Mouse (Mus musculus) lung, postnatal 10 days (tissue): ENCODE measurements around the gene Npdc1.

Experiments
- DNase-seq: peaks from one replicate; pipeline ENCODE4 v3.0.0; 2021

Gene Npdc1

DNA sequence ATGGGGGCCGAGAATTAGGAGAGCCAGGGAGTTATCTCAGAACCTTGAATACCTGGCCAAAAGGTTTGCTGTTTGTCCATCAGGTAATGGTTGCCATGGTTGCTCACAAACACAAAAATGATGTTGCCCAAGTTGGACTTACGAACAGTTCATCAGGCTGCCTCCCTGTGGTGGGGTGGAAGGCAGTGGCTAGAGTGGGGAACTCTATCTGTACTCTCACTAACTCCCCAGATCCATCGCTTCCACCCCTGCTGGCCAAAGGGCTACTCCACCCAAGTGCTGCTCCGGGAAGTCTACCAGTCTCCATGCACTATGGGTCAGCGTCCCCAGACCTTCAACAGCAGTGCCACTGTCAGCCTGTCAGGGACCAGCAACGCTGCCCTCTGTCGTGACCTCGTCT lies at the start of gene Npdc1:
TSS of gene Npdc1 (plus strand) at position 301 of the 400 bp plus-strand sequence.
- DNase-seq = no peak

DNA sequence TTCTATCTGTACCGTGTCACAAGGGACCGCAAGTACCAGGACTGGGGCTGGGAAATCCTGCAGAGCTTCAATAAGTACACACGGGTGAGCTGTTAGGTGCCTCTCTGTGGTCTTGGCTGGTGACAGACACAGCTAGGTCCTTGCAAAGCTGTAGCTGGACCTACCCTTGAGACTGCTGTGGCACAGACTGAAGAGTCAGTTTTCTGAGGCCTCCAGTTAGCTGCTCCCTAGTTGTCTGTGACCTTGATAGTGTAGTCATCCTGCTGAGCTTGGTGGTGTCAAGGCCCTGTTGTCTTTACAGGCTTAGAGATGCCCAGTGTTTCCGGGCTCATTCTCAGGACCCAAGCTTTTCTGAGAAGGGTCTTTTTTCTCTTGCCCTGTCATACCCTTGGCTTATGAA lies 49.7 kb upstream of the Npdc1 start:
- no peak for DNase-seq

DNA sequence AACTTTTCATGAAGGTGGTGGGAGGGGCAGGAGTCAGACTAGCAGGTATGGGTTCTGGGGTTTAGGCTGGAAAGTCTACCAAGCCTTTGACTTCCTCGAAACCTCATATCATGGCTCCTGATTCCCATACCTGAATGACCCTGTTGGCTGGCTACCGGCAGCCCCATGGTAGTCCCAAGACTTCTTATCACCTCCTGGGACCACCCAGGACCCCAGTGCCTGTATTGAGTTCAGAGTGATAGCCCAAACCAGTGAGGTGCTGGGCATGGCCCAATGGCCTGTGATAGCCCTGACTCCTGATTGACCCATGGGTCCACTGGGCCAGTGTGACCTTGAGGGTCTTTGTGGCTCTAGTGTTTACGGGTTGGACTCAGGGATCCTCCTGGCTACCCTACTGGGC lies 48.5 kb upstream of the Npdc1 start:
- no peak for DNase-seq

DNA sequence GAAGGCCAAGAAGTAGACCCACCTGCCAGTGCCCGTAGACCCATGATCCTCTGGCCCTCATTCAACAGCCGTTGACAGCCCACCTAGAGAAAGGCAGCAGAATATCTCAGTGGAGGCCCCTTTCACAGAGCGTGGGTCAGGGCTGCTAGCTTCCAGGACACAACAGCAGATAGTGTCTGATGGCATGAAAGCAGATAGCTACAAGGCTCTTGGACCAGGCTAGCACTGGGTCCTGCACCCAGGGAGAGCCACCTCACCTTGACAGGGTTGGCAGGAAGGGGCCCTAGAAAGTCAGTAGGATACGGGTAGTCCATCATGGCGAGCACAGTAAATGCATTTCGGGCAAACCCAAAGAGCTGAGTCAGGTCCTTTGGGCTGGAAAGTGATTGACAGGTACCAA lies 44.9 kb upstream of the Npdc1 start:
- DNase-seq = no peak

DNA sequence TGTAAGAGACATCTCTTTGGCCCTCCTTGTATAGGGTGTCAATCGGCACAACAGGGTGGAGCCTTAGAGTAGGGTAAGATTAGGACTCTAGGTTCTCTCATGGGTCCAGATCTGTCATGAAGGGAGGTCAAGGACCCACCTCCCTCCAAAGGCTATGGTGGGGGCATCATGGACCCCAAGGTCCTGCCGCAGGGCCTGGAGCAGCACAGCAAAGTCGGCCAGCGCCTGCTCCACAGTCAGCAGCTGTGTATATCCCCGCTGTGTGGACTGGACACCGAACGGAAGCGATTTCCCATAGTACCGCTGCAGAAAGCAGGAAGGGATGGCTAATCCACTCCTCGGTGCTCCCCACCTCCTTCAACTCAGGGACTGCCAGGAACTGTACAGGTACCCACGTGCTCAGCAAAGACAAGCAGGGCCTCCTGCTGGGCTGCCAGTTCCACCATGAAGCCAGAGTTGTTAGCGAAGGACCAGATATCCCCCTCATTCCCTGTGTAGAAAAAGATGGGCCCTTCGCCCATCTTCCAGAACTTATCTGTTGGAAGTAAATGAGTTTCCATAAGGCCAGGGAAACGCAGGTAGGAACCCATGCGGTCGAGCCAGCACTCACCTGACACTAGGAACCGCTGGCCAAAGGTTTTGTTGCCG lies 43.6 kb upstream of the Npdc1 start:
- DNase-seq = no peak

DNA sequence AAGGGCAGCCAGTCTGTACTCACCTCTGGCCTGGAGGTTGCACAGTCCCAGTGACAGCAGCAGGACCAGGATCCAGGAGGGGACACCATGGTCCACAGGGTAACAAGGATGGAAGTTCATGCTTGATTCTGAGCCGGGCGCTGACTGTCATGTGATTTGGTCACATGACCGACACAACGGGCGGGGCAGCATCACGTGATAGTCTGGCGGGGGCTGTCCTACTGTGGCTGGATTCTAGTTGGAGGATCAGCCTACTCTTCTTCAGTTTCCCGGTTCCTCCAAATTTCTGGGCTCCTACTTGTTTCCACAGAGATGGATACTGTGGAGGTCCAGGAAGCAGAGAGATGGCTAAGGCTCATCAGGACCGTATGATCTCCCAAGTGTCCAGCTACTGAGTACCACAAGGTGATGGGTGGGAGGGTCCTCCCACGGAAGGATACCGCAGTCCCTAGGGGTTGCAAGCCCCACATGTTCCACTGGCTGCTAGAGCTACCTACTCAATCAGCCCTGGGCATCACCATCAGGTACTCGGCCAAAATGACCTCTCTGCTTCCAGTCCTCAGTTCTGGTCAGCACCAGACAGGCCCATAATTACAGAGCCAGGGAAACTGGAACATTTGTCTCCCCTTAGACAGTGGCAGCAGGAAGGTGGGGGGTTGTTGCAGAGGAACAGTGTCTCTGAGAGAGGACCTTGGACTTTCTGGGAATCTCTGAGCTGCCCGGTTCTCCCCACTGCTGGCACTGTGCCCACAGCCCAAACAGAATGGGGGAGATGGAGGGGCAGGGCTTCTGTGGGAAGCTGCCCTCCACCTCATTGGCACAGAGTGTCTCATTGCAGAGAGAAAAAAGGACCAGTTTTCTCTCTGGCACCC lies 42.7 kb upstream of the Npdc1 start, which contains the start of gene Dpp7:
TSS of gene Dpp7 (minus strand) at position 152 of the 872 bp plus-strand sequence.
- DNase-seq = peak; percentile 92

DNA sequence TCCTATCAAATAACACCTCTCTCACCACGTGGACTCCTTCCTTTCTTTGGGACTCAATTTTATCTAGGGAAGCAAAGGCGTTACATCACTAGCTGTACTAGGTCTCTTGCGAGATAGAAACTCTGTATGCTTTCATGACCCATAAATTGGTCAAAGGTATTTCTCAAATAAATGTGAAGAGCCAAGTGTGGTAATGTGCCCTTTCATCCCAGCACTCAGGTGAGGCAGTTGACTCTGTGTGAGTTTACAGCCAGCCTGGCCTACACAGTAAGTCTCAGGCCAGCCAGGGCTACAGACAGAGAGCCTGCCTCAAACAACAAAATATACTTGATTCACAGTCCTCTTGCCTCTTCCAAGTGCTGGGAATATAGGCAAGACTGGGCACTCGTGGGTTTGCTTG lies 39.3 kb upstream of the Npdc1 start:
- no peak for DNase-seq

DNA sequence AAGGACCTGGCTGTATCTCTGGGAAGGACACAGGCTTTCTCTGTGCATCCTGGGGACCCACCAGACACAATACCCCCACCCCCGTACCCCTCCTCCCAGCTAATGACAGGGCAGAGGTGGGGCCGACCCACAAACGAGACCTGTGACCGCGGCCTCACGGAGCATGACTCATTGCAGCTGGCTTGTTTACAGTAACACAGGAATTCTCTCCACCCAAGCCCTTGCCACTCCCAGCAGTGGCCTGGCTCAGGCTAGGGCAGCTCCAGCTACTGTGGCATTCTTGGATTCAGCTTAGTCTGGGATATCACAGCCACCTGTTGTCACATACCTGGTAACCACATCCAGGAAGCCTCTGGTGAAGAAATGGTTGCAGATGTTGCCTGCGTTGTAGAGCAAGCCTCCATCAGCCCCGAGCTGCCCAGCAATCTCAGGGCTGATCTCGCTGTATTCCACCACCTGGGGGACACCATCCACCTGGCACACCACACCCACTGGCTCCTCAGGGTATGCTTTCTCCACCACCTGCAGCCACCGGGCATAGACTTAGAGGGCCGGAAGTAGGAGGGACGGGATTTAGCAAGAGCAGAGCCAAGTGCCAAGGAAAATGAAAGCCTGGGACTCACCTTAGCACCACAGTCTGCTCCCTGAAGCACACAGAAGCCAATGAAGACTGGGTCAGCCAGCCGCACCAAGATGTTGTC lies 35.5 kb upstream of the Npdc1 start:
- DNase-seq = peak; percentile 43

DNA sequence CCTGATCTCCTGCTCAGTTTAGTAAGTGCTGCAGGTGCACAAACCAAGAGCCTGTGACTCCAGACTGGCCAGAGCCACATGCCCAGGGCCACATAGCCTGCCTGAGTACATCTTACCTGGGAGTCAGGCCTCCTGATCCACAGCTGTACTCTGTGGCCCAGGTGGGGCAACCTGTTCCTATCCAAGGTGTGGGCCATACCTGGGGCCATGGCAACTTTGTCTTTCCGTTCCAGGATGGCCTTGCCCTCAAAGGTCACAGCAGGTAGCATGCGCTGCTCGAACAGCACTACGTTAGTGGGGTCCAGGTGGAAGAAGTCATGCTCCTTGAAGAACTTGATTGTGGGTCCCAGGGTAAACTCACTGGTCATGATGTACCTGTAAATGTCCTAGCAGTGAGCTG lies 34.8 kb upstream of the Npdc1 start:
- DNase-seq = no peak

DNA sequence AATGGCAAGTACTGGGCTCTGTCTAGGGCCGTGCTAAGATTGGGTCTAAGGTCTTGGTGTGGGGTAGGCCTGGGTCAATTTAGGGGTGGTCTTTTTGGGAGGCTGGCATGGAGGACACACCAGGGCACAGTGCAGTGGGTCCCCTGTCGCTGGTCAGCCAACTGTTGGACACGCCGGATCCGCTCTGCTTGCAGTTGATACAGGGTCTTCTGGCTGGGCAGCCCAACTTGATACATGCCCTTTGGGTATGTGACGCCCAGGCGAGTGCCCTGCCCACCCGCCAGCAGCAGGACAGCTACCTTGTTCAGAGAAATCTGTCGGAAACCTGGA lies 34.4 kb upstream of the Npdc1 start:
- no peak for DNase-seq

DNA sequence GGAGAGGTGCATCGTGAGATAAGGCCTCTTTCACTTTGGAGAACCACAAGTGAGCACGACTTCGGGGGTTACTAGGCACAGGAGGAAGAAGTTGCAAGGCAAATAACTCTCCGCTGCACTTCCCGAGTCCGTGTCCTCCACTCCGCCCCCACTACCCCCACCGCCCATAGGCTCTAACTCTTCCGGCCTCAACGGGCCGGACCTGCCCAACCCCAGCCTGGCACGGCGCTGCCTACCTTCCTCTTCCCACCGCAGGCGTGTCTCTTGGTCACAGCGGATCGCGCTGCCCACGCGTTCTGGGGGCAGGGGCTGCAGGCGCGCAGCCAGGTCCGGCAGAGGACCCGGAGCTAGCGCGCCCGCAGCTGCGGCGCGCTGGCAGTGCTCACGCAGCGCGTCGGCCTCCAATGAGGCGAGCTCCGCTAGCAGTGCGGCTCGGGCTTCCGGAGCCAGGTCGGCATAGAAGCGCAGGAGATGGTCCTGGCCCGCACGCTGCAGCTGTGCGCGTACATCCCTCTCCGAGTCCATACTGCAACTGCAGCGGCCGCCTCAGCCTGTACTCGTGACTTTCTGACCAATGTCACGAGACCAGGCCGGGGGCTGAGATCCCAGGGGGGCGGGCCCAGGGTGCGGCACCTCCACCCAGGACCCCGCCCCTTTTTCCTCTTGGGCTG lies 33.9 kb upstream of the Npdc1 start, which contains the start of gene Uap1l1:
TSS of gene Uap1l1 (minus strand) at position 592 of the 671 bp plus-strand sequence.
- DNase-seq = peak; percentile 92

DNA sequence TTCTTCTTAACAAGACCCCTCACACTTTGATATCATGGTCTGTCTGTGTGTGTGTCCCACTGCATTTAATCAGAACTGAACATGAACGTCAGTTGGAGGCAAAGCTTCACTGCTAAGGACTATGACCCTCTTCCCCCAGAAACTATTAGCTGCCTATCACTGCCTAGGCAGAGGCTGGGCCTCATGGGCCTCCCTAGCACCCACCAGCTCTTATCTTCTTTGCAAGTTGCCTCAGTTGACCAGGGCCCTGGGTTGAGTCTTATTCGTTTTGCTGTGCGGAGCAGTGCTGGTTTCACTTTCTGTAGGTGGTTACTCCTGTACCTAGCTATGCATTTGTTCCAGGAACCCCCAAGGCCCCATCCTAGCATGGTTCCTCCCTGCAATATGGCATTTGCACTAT lies 29.2 kb upstream of the Npdc1 start:
- DNase-seq = no peak

DNA sequence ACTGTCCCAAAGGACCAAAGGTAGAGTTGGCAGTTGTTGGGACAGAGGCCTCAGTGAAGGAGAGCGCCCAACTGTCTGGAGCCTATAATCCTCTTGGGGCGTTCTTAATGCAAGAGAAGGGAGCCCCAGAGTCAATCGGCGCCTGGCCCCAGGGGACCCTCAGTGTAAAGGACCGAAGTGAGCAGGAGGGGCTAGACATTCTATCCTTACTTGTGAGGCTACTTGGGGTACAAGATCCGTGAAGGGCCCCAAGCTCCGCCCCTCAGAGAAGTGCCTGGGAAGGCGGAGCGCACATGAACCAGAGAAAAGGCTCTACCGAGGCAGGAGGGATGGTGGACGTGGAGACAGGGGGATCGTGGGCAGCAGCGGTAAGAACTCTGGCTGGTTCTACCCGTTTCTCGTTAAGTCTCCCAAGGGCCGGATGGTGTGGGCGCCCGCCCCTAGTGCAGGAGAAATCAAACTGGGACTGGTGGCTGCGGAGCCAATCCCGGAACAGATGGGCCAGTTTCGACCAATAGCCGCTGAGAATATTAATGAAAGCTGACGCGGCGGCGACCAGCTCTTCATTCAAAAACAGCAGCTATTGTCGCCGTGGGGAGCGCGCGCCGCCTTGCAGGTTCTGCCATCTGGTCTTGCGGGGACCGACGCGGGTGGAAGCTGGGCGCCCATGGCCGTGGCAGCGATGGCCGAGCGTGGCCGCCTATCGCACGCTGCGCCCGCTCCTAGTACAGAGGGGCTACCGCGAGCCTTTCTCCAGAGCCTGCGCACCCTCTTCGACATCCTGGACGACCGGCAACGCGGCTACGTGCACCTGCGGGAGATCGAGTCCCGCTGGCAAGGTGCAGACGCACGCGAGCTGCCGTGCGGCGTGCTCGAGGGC lies 27.1 kb upstream of the Npdc1 start, which contains the start of gene Sapcd2:
TSS of gene Sapcd2 (plus strand) at position 558 of the 880 bp plus-strand sequence.
- DNase-seq = peak; percentile 90

DNA sequence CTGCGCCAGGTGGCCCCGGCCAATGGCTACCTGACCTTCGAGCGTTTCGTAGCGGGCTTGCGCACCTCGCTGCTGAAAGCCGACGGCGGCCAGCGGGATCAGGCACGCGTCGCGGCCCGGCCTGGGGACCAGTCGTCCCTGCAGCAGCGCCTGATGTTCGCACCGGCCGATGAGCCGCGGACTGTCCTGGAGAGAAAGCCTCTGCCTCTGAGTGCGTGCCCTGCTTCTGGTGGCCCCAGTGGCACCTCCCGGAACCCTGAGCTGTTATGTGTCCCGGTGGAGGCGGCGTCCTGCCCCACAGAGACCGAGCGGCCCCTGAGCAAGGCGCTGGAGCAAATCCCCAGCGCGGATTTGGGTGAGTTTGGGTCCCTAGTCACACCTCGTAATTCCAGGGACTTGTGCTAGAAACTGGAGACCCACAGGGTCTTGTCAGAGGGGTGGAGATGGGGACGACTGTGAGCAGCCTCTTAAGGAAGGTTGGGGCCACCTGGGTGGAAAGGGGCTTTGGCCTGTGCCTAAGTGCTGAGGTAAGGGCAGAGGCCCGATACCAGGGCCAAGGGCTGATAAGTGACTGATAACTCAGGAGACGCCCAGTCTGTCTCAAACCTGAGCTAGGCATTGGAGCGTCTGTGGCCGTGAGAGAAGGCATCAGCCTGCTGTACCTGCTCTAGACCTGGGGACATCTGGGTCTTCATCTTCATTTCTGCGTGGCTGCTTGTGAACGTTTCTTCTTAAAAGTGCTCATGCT lies 26.3 kb upstream of the Npdc1 start:
- DNase-seq = no peak

DNA sequence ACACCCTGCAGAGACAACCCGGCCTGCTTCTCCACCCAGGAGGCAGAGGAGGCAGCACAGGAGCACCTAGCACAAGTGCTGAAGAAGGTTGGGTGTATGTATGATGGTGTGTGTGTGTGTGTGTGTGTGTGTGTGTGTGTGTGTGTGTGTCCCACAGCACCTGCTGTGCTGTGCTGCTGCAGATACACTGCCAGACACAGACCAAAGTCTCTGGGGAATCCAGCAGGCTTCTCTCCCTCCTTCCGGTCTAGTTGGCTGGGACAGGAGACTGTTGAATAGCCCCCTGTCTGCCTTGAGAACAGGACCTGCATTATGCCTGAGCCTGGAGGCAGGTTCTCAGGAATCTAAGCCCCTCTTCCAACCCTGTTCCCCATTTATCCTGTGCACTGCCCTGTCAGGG lies 25.7 kb upstream of the Npdc1 start:
- no peak for DNase-seq

DNA sequence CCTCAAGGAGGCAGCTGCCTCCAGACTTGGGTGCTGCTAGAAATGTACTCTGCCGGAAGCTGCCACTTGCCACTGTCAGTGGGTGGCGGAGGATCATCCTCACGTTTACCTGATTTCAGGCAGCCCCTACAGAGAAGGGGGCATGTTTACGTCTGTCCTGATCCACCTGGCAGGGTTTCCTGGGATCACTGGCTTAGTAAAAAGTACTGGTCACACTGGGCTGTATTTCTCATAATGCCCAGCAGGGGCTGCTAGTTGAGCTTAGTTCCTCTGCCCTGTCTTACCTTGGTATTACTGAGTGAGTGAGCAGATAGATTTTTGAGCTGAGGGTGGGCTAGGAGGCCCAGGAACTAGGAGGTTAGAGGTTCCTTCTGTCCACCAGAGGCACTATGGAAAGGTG lies 22.6 kb upstream of the Npdc1 start:
- peak; percentile 69 for DNase-seq

DNA sequence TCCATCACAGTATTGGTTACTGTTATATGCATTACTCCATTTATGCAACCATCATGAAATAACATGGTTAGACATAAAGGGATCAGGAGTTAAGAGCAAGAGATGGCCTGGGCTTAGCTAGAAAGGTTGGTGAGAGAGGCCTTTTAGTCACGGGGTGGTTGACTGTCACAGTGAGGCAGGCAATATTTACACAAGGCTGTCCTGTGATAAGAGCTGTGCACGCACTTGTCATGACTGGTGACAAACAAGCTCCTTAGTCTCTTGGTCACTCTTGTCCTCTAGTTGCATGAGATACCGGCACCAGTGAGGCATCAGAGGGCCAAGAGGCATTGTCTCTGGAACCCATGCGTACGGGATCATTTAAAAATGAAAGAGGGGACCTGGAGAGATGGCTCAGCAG lies 14.7 kb upstream of the Npdc1 start:
- no peak for DNase-seq

DNA sequence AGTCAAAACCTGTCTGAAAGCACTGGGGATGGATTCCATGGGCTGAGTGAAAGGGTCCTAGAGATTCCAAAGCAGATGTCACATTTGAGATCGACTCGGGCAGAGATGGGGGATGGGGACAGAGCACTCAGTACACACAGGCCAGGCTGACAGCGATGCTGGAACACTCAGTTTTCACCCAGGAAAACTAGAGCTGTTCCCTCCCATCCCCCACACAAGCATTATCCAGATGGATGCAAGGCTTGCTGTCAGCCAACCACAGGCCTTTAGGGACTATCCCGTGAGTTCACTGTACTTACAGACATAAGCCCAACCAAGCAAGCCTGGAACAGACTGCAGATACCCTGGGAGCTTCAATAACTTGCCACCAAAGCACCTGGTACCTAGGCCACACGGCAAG lies 7.9 kb upstream of the Npdc1 start:
- no peak for DNase-seq

DNA sequence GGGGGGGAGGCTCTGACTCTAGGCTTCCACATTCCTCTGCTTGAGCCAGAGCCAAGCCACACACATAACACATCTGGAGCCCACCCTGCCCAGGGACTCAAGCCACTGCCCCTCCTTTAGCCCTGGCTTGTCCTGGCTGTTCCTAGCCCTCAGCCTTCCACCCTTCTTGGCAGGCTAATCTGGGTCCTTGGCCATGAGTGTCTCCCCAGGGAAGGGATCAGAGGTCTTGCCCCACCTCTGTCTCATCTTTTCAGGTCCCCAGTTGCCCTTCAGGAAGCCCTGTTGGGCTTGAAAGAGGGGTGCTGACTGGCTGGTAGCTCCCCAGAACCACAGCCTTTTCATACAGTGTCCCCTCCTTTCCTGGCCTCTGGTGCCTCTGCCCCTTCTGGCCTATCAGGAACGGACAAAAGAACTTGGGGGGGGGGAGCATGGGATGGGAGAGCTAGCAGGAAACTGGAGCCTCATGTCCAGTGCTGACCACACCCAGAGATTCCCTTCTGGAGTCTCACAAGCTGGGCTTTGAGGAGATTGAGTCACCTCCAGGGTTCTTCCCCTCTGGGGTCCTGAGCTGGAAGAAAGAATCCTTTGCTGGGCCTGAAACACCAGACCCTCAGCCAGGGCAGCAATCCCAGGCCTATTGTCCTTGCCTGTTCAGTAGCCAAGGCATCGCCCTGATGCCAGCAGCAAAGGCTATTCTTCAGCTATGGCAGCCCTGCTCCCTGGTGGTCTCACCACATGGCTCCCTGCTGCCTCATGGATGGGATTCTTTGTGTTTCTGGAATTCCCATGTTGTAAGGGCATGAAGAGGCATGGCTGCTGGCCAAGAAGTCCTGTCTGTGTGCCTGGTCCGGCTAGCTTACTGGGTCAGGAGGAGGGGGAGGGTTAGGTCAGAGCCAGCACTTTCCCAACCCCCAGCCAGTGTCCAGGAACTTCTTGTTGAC lies 4.6 kb upstream of the Npdc1 start:
- DNase-seq = peak; percentile 28
